8 mouse cellular contexts compared by ENCODE assay signal in the genomic region with DNA sequence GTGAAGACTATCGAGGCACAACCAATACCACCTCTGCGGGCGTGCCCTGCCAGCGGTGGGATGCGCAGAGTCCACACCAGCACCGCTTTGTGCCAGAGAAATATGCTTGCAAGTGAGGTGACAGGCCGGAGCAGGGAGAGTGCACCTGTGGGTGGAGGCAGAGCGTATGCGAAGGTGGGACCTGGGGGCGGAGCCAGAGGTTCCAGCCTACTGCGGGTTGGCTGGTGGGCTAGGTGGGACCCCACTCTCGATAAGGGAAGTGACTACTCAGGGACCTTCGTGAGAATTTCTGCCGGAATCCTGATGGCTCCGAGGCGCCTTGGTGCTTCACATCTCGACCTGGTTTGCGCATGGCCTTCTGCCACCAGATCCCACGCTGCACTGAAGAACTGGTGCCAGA. TPM values are rescaled to one million over a fixed set of nuclear protein-coding genes. Genes with fewer than 3 reads are reported as not detected.
DNase-seq lines count a peak whose midpoint lies in the region; ATAC-seq and TF ChIP-seq lines count a peak whose summit lies in the region.

No protein-coding gene starts in this region.

- H3K9ac ChIP-seq in heart, embryonic 14.5 days (ENCODE audit: low read length), result peak overlapping the region; percentile 31; the same call in 1 of the 2 replicates
- H3K9ac ChIP-seq in MEL (ENCODE audit: control insufficient read depth, low read depth, low read length, poor library complexity, severe bottlenecking), result no peak overlapping the region
- H3K9ac ChIP-seq in forebrain, postnatal 0 days, result no peak overlapping the region
- H3K9ac ChIP-seq in liver, embryonic 14.5 days (replicated peaks), result peak overlapping the region; percentile 65

- H3K27ac ChIP-seq in heart, embryonic 14.5 days (replicated peaks in 1 of 2; ENCODE audit: control insufficient read depth in 1 of 2, insufficient read depth in 1 of 2, low read depth in 2 of 2, low read length in 2 of 2), result no peak overlapping the region
- H3K27ac ChIP-seq in MEL (ENCODE audit: control insufficient read depth, low read depth, low read length), result no peak overlapping the region
- H3K27ac ChIP-seq in forebrain, postnatal 0 days (ENCODE audit: low read depth, low read length), result no peak overlapping the region
- H3K27ac ChIP-seq in liver, embryonic 14.5 days, result peak overlapping the region; percentile 100

- WGBS in heart, embryonic 14.5 days, result 7% methylated on average over 19 of the region's 19 CpGs
- 6% methylated on average over 19 of the region's 19 CpGs for WGBS in forebrain, postnatal 0 days
- WGBS in liver, embryonic 14.5 days (ENCODE audit: insufficient replicate concordance), result 11% methylated on average over 19 of the region's 19 CpGs

- peaks cover 10 to 18% of the 10 kb centered on the region in 2 experiments for H3K4me1 ChIP-seq in heart, embryonic 14.5 days (ENCODE audit: control insufficient read depth in 2 of 2, insufficient read depth in 2 of 2, low read length in 2 of 2)
- H3K4me1 ChIP-seq in MEL (ENCODE audit: control insufficient read depth in 1 of 2, insufficient read depth in 2 of 2, low read length in 2 of 2), result peaks cover 0 to 18% of the 10 kb centered on the region in 2 experiments; a peak in 2 of 4 replicates
- H3K4me1 ChIP-seq in forebrain, postnatal 0 days (ENCODE audit: insufficient read depth), result peaks cover 10% of the 10 kb centered on the region
- H3K4me1 ChIP-seq in liver, embryonic 14.5 days (replicated peaks; ENCODE audit: control insufficient read depth in 2 of 2, insufficient read depth in 2 of 2, low read length in 1 of 2), result peaks cover 52 to 76% of the 10 kb centered on the region in 2 experiments

- TF ChIP-seq RAD21 in MEL (IDR thresholded peaks at IDR 0.05; ENCODE audit: low read depth, low read length), result no peak

- H3K4me2 ChIP-seq in heart, embryonic 14.5 days (ENCODE audit: low read length), result peak overlapping the region; percentile 48
- H3K4me2 ChIP-seq in forebrain, postnatal 0 days (ENCODE audit: low read depth), result peak overlapping the region; percentile 29
- H3K4me2 ChIP-seq in liver, embryonic 14.5 days (ENCODE audit: low read depth), result peak overlapping the region; percentile 96

- no peaks in the 10 kb centered on the region for H3K9me3 ChIP-seq in heart, embryonic 14.5 days (ENCODE audit: control insufficient read depth, low read length)
- no peaks in the 10 kb centered on the region for H3K9me3 ChIP-seq in MEL (replicated peaks; ENCODE audit: insufficient read depth, low read length)
- H3K9me3 ChIP-seq in forebrain, postnatal 0 days (ENCODE audit: low read length), result no peaks in the 10 kb centered on the region
- no peaks in the 10 kb centered on the region for H3K9me3 ChIP-seq in liver, embryonic 14.5 days (ENCODE audit: control insufficient read depth, low read length)

- no peak for DNase-seq in heart, adult 8-10 months (ENCODE audit: low spot score)
- DNase-seq in MEL (ENCODE audit: low read depth, low spot score), result no peak
- no peak for DNase-seq in forebrain, postnatal 0 days
- no peak for DNase-seq in liver, embryonic 14.5 days (ENCODE audit: low read depth in 3 of 3, low spot score in 3 of 3)
- no peak for DNase-seq in left cerebral cortex, adult 9 months (ENCODE audit: low spot score in 2 of 2)
- DNase-seq in adrenal gland, postnatal 25 days, result no peak
- no peak for DNase-seq in MN1 (ENCODE audit: low spot score)

- peak overlapping the region; percentile 3 to 11; a peak in 2 of 4 replicates for H3K4me3 ChIP-seq in heart, embryonic 14.5 days (ENCODE audit: control insufficient read depth in 1 of 2, insufficient read depth in 1 of 2, low read depth in 1 of 2, low read length in 2 of 2)
- no peak overlapping the region for H3K4me3 ChIP-seq in MEL (ENCODE audit: control insufficient read depth in 1 of 2, insufficient read depth in 1 of 2, low read depth in 2 of 2, low read length in 2 of 2)
- 0 out of 2 replicates have a peak overlapping the region, but pooled peaks have one; percentile 12 for H3K4me3 ChIP-seq in forebrain, postnatal 0 days (ENCODE audit: low read depth, low read length)
- peak overlapping the region; percentile 6 to 36 for H3K4me3 ChIP-seq in liver, embryonic 14.5 days (ENCODE audit: insufficient read depth in 1 of 2, low read depth in 2 of 2, low read length in 2 of 2)

- TF ChIP-seq CTCF in MEL (IDR thresholded peaks at IDR 0.05 in 2 of 3, conservative IDR thresholded peaks at IDR 0.05 in 1 of 3; ENCODE audit: control insufficient read depth in 1 of 3, insufficient read depth in 1 of 3, low read depth in 2 of 3, low read length in 3 of 3, poor library complexity in 1 of 3, severe bottlenecking in 1 of 3), result no peak
- no peak for TF ChIP-seq CTCF in forebrain, postnatal 0 days (IDR thresholded peaks at IDR 0.05; ENCODE audit: low read depth)
- 0 out of 2 replicates have a peak, but pooled peaks have one; percentile 12 for TF ChIP-seq CTCF in liver, embryonic 14.5 days (IDR thresholded peaks at IDR 0.05; ENCODE audit: low read depth)

- peaks cover 36% of the 10 kb centered on the region for H3K36me3 ChIP-seq in heart, embryonic 14.5 days (ENCODE audit: control insufficient read depth, insufficient read depth, low read length)
- H3K36me3 ChIP-seq in MEL (ENCODE audit: control insufficient read depth in 1 of 2, insufficient read depth in 2 of 2, low read length in 2 of 2), result peaks cover 2 to 9% of the 10 kb centered on the region in 2 experiments
- H3K36me3 ChIP-seq in forebrain, postnatal 0 days (ENCODE audit: insufficient read depth), result peaks cover 29% of the 10 kb centered on the region
- H3K36me3 ChIP-seq in liver, embryonic 14.5 days (replicated peaks; ENCODE audit: control insufficient read depth, insufficient read depth, low read depth), result peaks cover 42% of the 10 kb centered on the region

- TF ChIP-seq EP300 in MEL (IDR thresholded peaks at IDR 0.05; ENCODE audit: low read depth in 1 of 2, low read length in 2 of 2), result no peak
- TF ChIP-seq EP300 in liver, embryonic 14.5 days (IDR thresholded peaks at IDR 0.05; ENCODE audit: low read depth), result no peak

- H3K27me3 ChIP-seq in heart, embryonic 14.5 days (ENCODE audit: control insufficient read depth, insufficient read depth, low read length), result peaks cover 31% of the 10 kb centered on the region
- no peaks in the 10 kb centered on the region for H3K27me3 ChIP-seq in MEL (ENCODE audit: control insufficient read depth in 1 of 2, insufficient read depth in 2 of 2, low read length in 2 of 2)
- peaks cover 7% of the 10 kb centered on the region for H3K27me3 ChIP-seq in forebrain, postnatal 0 days (ENCODE audit: insufficient read depth, low read length)
- no peaks in the 10 kb centered on the region for H3K27me3 ChIP-seq in liver, embryonic 14.5 days (ENCODE audit: control insufficient read depth, insufficient read depth, low read length)

- no peak for TF ChIP-seq POLR2A in MEL (IDR thresholded peaks at IDR 0.05; ENCODE audit: control insufficient read depth in 1 of 2, insufficient read depth in 1 of 2, low read depth in 1 of 2, low read length in 2 of 2, poor library complexity in 1 of 2)

- H3K79me2 ChIP-seq in MEL (ENCODE audit: control insufficient read depth, insufficient read depth, low read length, poor library complexity), result peaks cover 7% of the 10 kb centered on the region

- ATAC-seq in heart, embryonic 14.5 days (ENCODE audit: insufficient number of reproducible peaks, insufficient read depth, low FRiP score, low read depth), result no peak
- no peak; the same call in 1 of the 2 replicates for ATAC-seq in forebrain, postnatal 0 days
- ATAC-seq in liver, embryonic 14.5 days (ENCODE audit: insufficient read depth), result no peak

RNA-seq across cellular contexts. Expression of gene Rnf123, which starts 0.6 kb away (rescaled TPM):
- 37.2 and 37.9 TPM in 2 replicates for polyA plus RNA-seq in heart, embryonic 14.5 days (2014; fragmentation: Nextera tagmentation; extraction: Ambion mirVana)
- 100 to 1,000 TPM; 103 to 132 (median 110) TPM for total RNA-seq in heart, adult 8-10 months (2022)
- total RNA-seq in MEL (2012; rRNA removed), result 24.9 and 28.5 TPM in 2 replicates
- 10 to 100 TPM in 1 of 2 experiments, not detected in 1; 74.8 TPM for polyA plus RNA-seq in MEL (2012; ENCODE audit: insufficient read depth in 1 of 2, insufficient read length in 2 of 2, low read depth in 1 of 2, low replicate concordance in 2 of 2, missing spikeins in 1 of 2)
- 32.0 and 35.8 TPM in 2 replicates for total RNA-seq in forebrain, postnatal 0 days (2014; rRNA removed)
- polyA plus RNA-seq in forebrain, postnatal 0 days (2015; fragmentation: Nextera tagmentation; extraction: Ambion mirVana), result 25.4 and 37.0 TPM in 2 replicates
- polyA plus RNA-seq in liver, embryonic 14.5 days (2012; rRNA removed), result 139 and 146 TPM in 2 replicates
- polyA plus RNA-seq in liver, embryonic 14.5 days (2014; fragmentation: Nextera tagmentation; extraction: Ambion mirVana), result 88.2 and 102 TPM in 2 replicates
- total RNA-seq in adrenal gland, postnatal 25 days (2021), result 85.0 and 87.0 TPM in 2 replicates

RNA-seq across cellular contexts. Expression of gene Mst1, which starts 2.3 kb away (rescaled TPM):
- polyA plus RNA-seq in heart, embryonic 14.5 days (2014; fragmentation: Nextera tagmentation; extraction: Ambion mirVana), result not detected in 2 replicates
- total RNA-seq in heart, adult 8-10 months (2022), result under 1 TPM in 1 of 4 experiments, not detected in 3; 0.14 TPM
- 1.6 and 4.6 TPM in 2 replicates for total RNA-seq in MEL (2012; rRNA removed)
- polyA plus RNA-seq in MEL (2012; ENCODE audit: insufficient read depth in 1 of 2, insufficient read length in 2 of 2, low read depth in 1 of 2, low replicate concordance in 2 of 2, missing spikeins in 1 of 2), result 1 to 10 TPM in 1 of 2 experiments, not detected in 1; 10.0 TPM
- total RNA-seq in forebrain, postnatal 0 days (2014; rRNA removed), result 0.10 TPM in 1 of 2 replicates, not detected in the other
- polyA plus RNA-seq in forebrain, postnatal 0 days (2015; fragmentation: Nextera tagmentation; extraction: Ambion mirVana), result not detected in 2 replicates
- polyA plus RNA-seq in liver, embryonic 14.5 days (2012; rRNA removed), result 21.0 and 21.3 TPM in 2 replicates
- polyA plus RNA-seq in liver, embryonic 14.5 days (2014; fragmentation: Nextera tagmentation; extraction: Ambion mirVana), result 24.1 and 29.7 TPM in 2 replicates
- total RNA-seq in adrenal gland, postnatal 25 days (2021), result 0.39 and 2.7 TPM in 2 replicates

RNA-seq across cellular contexts. Expression of gene Apeh, which starts 11.9 kb away (rescaled TPM):
- polyA plus RNA-seq in heart, embryonic 14.5 days (2014; fragmentation: Nextera tagmentation; extraction: Ambion mirVana), result 48.7 and 50.8 TPM in 2 replicates
- 10 to 100 TPM; 38.5 to 49.0 (median 44.9) TPM for total RNA-seq in heart, adult 8-10 months (2022)
- 57.5 and 76.1 TPM in 2 replicates for total RNA-seq in MEL (2012; rRNA removed)
- polyA plus RNA-seq in MEL (2012; ENCODE audit: insufficient read depth in 1 of 2, insufficient read length in 2 of 2, low read depth in 1 of 2, low replicate concordance in 2 of 2, missing spikeins in 1 of 2), result 10 to 100 TPM in 1 of 2 experiments, not detected in 1; 69.0 TPM
- 24.5 and 27.9 TPM in 2 replicates for total RNA-seq in forebrain, postnatal 0 days (2014; rRNA removed)
- 28.2 and 30.0 TPM in 2 replicates for polyA plus RNA-seq in forebrain, postnatal 0 days (2015; fragmentation: Nextera tagmentation; extraction: Ambion mirVana)
- 126 and 150 TPM in 2 replicates for polyA plus RNA-seq in liver, embryonic 14.5 days (2012; rRNA removed)
- polyA plus RNA-seq in liver, embryonic 14.5 days (2014; fragmentation: Nextera tagmentation; extraction: Ambion mirVana), result 153 and 172 TPM in 2 replicates
- 100 and 123 TPM in 2 replicates for total RNA-seq in adrenal gland, postnatal 25 days (2021)

RNA-seq across cellular contexts. Expression of gene Amigo3, which starts 29.6 kb away (rescaled TPM):
- polyA plus RNA-seq in heart, embryonic 14.5 days (2014; fragmentation: Nextera tagmentation; extraction: Ambion mirVana), result 2.0 and 2.1 TPM in 2 replicates
- 1 to 10 TPM; 1.3 to 3.1 (median 1.6) TPM for total RNA-seq in heart, adult 8-10 months (2022)
- 1.2 and 2.2 TPM in 2 replicates for total RNA-seq in MEL (2012; rRNA removed)
- polyA plus RNA-seq in MEL (2012; ENCODE audit: insufficient read depth in 1 of 2, insufficient read length in 2 of 2, low read depth in 1 of 2, low replicate concordance in 2 of 2, missing spikeins in 1 of 2), result 1 to 10 TPM in 1 of 2 experiments, not detected in 1; 3.4 TPM
- total RNA-seq in forebrain, postnatal 0 days (2014; rRNA removed), result 2.9 and 3.4 TPM in 2 replicates
- polyA plus RNA-seq in forebrain, postnatal 0 days (2015; fragmentation: Nextera tagmentation; extraction: Ambion mirVana), result 1.4 and 1.5 TPM in 2 replicates
- polyA plus RNA-seq in liver, embryonic 14.5 days (2012; rRNA removed), result 0.51 and 0.75 TPM in 2 replicates
- polyA plus RNA-seq in liver, embryonic 14.5 days (2014; fragmentation: Nextera tagmentation; extraction: Ambion mirVana), result 0.89 and 1.4 TPM in 2 replicates
- total RNA-seq in adrenal gland, postnatal 25 days (2021), result 3.5 and 9.6 TPM in 2 replicates

RNA-seq across cellular contexts. Expression of gene Gmppb, which starts 33.5 kb away (rescaled TPM):
- polyA plus RNA-seq in heart, embryonic 14.5 days (2014; fragmentation: Nextera tagmentation; extraction: Ambion mirVana), result 17.4 and 18.8 TPM in 2 replicates
- 1 to 10 TPM; 7.3 to 9.6 (median 9.0) TPM for total RNA-seq in heart, adult 8-10 months (2022)
- 38.1 and 50.4 TPM in 2 replicates for total RNA-seq in MEL (2012; rRNA removed)
- polyA plus RNA-seq in MEL (2012; ENCODE audit: insufficient read depth in 1 of 2, insufficient read length in 2 of 2, low read depth in 1 of 2, low replicate concordance in 2 of 2, missing spikeins in 1 of 2), result 10 to 100 TPM in 1 of 2 experiments, not detected in 1; 26.2 TPM
- total RNA-seq in forebrain, postnatal 0 days (2014; rRNA removed), result 17.5 and 18.6 TPM in 2 replicates
- polyA plus RNA-seq in forebrain, postnatal 0 days (2015; fragmentation: Nextera tagmentation; extraction: Ambion mirVana), result 15.5 and 16.0 TPM in 2 replicates
- 6.7 and 12.9 TPM in 2 replicates for polyA plus RNA-seq in liver, embryonic 14.5 days (2012; rRNA removed)
- polyA plus RNA-seq in liver, embryonic 14.5 days (2014; fragmentation: Nextera tagmentation; extraction: Ambion mirVana), result 14.3 and 15.5 TPM in 2 replicates
- total RNA-seq in adrenal gland, postnatal 25 days (2021), result 18.1 and 22.1 TPM in 2 replicates

Comparison
In these comparisons a context has a peak if more than half of its experiments do, and no peak if none do; other contexts are left out.
1. H3K4me2 ChIP-seq: peak in every context shown above with its lines; median percentile 96 in liver, embryonic 14.5 days; 48 in heart, embryonic 14.5 days; 29 in forebrain, postnatal 0 days.
2. H3K4me3 ChIP-seq: peak in heart, embryonic 14.5 days (2 of 2), forebrain, postnatal 0 days (single experiment) and liver, embryonic 14.5 days (2 of 2); none in MEL (0 of 2).
3. H3K9ac ChIP-seq: peak in heart, embryonic 14.5 days (single experiment) and liver, embryonic 14.5 days (single experiment); none in MEL (single experiment) and forebrain, postnatal 0 days (single experiment).